Mouse (Mus musculus): ENCODE measurements around the gene Tcte1.

Gene Tcte1

GRCm38 (mm10) chr17:45523263-45523662 lies at the start of gene Tcte1:
TSS of gene Tcte1 (plus strand) at chr17:45523434.
- DNase-seq (ENCODE audit: low read depth) = no peak

GRCm38 (mm10) chr17:45473667-45474066 lies 49.6 kb upstream of the Tcte1 start:
- DNase-seq (ENCODE audit: low read depth) = no peak

- no peak for DNase-seq (ENCODE audit: low read depth)
These were observed 49.1 kb upstream of the Tcte1 start for GRCm38 (mm10) chr17:45474146-45474545.

- DNase-seq (ENCODE audit: low read depth) = peak; percentile 8
These were observed 48.4 kb upstream of the Tcte1 start, which contains the start of gene Spats1 for GRCm38 (mm10) chr17:45474669-45475465. TSS of gene Spats1 (minus strand) at chr17:45475415.

- peak; percentile 61 for DNase-seq (ENCODE audit: low read depth)
These were observed 44.9 kb upstream of the Tcte1 start for GRCm38 (mm10) chr17:45478234-45478825.

GRCm38 (mm10) chr17:45480429-45480828 lies 42.8 kb upstream of the Tcte1 start:
- DNase-seq (ENCODE audit: low read depth) = no peak

- no peak for DNase-seq (ENCODE audit: low read depth)
These were observed 37.7 kb upstream of the Tcte1 start for GRCm38 (mm10) chr17:45485581-45485980.

- no peak for DNase-seq (ENCODE audit: low read depth)
These were observed 36.0 kb upstream of the Tcte1 start for GRCm38 (mm10) chr17:45487216-45487615.

GRCm38 (mm10) chr17:45488321-45489254 lies 34.6 kb upstream of the Tcte1 start:
- DNase-seq (ENCODE audit: low read depth) = no peak

GRCm38 (mm10) chr17:45489736-45490135 lies 33.5 kb upstream of the Tcte1 start:
- DNase-seq (ENCODE audit: low read depth) = no peak

GRCm38 (mm10) chr17:45490532-45491154 lies 32.6 kb upstream of the Tcte1 start:
- no peak for DNase-seq (ENCODE audit: low read depth)

- no peak for DNase-seq (ENCODE audit: low read depth)
These were observed 27.8 kb upstream of the Tcte1 start for GRCm38 (mm10) chr17:45495398-45495797.

- DNase-seq (ENCODE audit: low read depth) = no peak
These were observed 24.8 kb upstream of the Tcte1 start for GRCm38 (mm10) chr17:45498397-45498796.

- DNase-seq (ENCODE audit: low read depth) = no peak
These were observed 23.7 kb upstream of the Tcte1 start for GRCm38 (mm10) chr17:45499516-45499915.

- DNase-seq (ENCODE audit: low read depth) = no peak
These were observed 22.3 kb upstream of the Tcte1 start for GRCm38 (mm10) chr17:45500981-45501380.

- no peak for DNase-seq (ENCODE audit: low read depth)
These were observed 20.9 kb upstream of the Tcte1 start for GRCm38 (mm10) chr17:45502324-45502723.

- DNase-seq (ENCODE audit: low read depth) = no peak
These were observed 19.8 kb upstream of the Tcte1 start for GRCm38 (mm10) chr17:45503301-45503973.

- no peak for DNase-seq (ENCODE audit: low read depth)
These were observed 17.2 kb upstream of the Tcte1 start for GRCm38 (mm10) chr17:45505941-45506465.

- peak; percentile 93 for DNase-seq (ENCODE audit: low read depth)
These were observed 16.5 kb upstream of the Tcte1 start, which contains the start of gene Aars2 for GRCm38 (mm10) chr17:45506700-45507189. TSS of gene Aars2 (plus strand) at chr17:45506841.

GRCm38 (mm10) chr17:45510871-45511270 lies 12.4 kb upstream of the Tcte1 start:
- no peak for DNase-seq (ENCODE audit: low read depth)

GRCm38 (mm10) chr17:45511757-45512156 lies 11.5 kb upstream of the Tcte1 start:
- DNase-seq (ENCODE audit: low read depth) = no peak

All from c-Kit-positive CD71-positive TER-119-negative erythroid progenitor cells, embryonic 14.5 days (primary cell).